Mouse (Mus musculus) forebrain, embryonic 10.5 days (tissue): ENCODE measurements around the gene Ttc30b. TPM values are rescaled to one million over a fixed set of nuclear protein-coding genes. Genes with fewer than 3 reads are reported as not detected.
"Not testable (repeated sequence)": the region's sequence is repeated elsewhere in the genome, so short reads cannot be mapped to it uniquely, and the experiment has no call there.

Experiments used
- DNase-seq: peaks from one replicate; pipeline ENCODE4 v3.0.0-alpha.2; 2017; ENCODE audit warnings: low spot score; ENCODE audit errors: extremely low spot score
- H3K27ac ChIP-seq: fragments of 300-500 bp; sonication (generic); 2 replicates; pipeline ENCODE4 v1.5.1; 2016; ENCODE audit warnings: mild to moderate bottlenecking
- H3K27me3 ChIP-seq: fragments of 300-500 bp; sonication (generic); 2 replicates; pipeline ENCODE4 v1.6.1; 2016; ENCODE audit warnings: mild to moderate bottlenecking; ENCODE audit not compliant: poor library complexity, severe bottlenecking
- H3K36me3 ChIP-seq: fragments of 300-500 bp; sonication (generic); replicated peaks from 2 replicates; pipeline ENCODE4 v1.6.1; 2016; ENCODE audit warnings: mild to moderate bottlenecking, moderate library complexity
- H3K4me1 ChIP-seq: fragments of 300-500 bp; sonication (generic); 2 replicates; pipeline ENCODE4 v1.6.1; 2016
- H3K4me3 ChIP-seq: fragments of 300-500 bp; sonication (generic); 2 replicates; pipeline ENCODE4 v1.5.1; 2016; ENCODE audit warnings: mild to moderate bottlenecking, moderate library complexity
- H3K9me3 ChIP-seq: fragments of 300-500 bp; sonication (generic); 2 replicates; pipeline ENCODE4 v1.6.1; 2016; ENCODE audit warnings: mild to moderate bottlenecking, moderate library complexity
- WGBS: fragments of 180-500 bp; shearing (Covaris S2); methylation state at CpG from one replicate; pipeline ENCODE4 v1.1.7; 2016; 5-methylcytosine and 5-hydroxymethylcytosine counted together
- polyA plus RNA-seq: library from polyadenylated mRNA; unstranded; fragments of >200 nt; fragmentation: Nextera tagmentation; extraction: Ambion mirVana; gene quantifications from 2 replicates; pipeline ENCODE4 v1.2.1, GENCODE M21; 2016

The Ttc30b gene
- polyA plus RNA-seq, 1 experiment from 2014 or later: 5.1 TPM

GRCm38 (mm10) chr2:75964512-75964911 is 26.1 kb upstream of the Ttc30b start:
- Histone ChIP-seq H3K27ac (peak overlapping the region; percentile 40; the same call in 1 of the 2 replicates), H3K27me3 (peaks cover 21% of the 10 kb centered on the region; the same call in 1 of the 2 replicates), H3K36me3 (no peaks in the 10 kb centered on the region), H3K9me3 (no peaks in the 10 kb centered on the region), H3K4me3 (peak overlapping the region; percentile 32), H3K4me1 (peaks cover 46% of the 10 kb centered on the region)
- peak; percentile 64 for DNase-seq
- WGBS: 21% methylated on average over 14 of the region's 14 CpGs

- 0 out of 2 replicates have a peak overlapping the region, but pooled peaks have one; percentile 32 for H3K4me3 ChIP-seq
- H3K27ac ChIP-seq: peak overlapping the region; percentile 40; the same call in 1 of the 2 replicates
Measured at GRCm38 (mm10) chr2:75964051-75964450, 25.7 kb upstream of the Ttc30b start.

DNA sequence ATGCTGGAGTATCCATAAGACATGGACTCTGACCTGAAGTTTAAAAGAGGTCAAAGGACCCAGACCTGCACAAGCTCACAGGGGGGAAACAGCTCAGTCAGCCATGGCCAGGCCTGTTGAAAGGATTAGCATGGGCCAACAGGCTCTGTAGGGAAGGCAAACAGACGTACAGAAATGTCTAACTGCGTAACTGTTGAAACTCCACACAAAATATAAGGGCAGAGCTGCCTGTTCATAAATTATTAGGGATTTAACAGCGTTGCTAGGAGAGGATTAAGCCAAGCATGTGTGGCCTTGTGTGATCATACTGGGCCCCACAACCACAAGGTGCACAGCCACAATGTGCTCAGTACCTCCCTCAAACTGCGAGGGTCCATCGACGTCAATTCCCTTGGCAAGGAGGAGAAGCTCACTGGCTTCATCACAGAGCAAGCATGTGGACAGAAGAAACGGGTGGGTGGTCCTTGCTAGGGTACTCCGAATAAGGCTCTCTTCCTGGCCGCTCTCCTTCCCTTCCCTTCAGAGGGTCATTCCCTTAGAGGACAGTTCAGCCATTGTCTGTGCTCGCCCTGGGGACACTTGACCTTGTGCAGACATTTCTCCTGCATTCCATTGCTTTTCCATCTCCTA is 24.9 kb upstream of the Ttc30b start:
- no peak for DNase-seq
- Histone ChIP-seq H3K27ac (peak overlapping the region; percentile 40; the same call in 1 of the 2 replicates), H3K36me3 (no peaks in the 10 kb centered on the region), H3K4me1 (peaks cover 58% of the 10 kb centered on the region), H3K4me3 (no peak overlapping the region), H3K27me3 (peaks cover 25% of the 10 kb centered on the region; the same call in 1 of the 2 replicates), H3K9me3 (no peaks in the 10 kb centered on the region)
- WGBS: 57% methylated on average over 10 of the region's 10 CpGs

More at GRCm38 (mm10) chr2:75964051-75964450, 25.7 kb upstream of the Ttc30b start:
- DNase-seq: no peak
- peaks cover 21% of the 10 kb centered on the region; the same call in 1 of the 2 replicates for H3K27me3 ChIP-seq
- peaks cover 51% of the 10 kb centered on the region for H3K4me1 ChIP-seq
- no peaks in the 10 kb centered on the region for H3K36me3 ChIP-seq
- 70% methylated on average over 5 of the region's 5 CpGs for WGBS
- H3K9me3 ChIP-seq: no peaks in the 10 kb centered on the region

GRCm38 (mm10) chr2:75960366-75961330 is 22.3 kb upstream of the Ttc30b start:
- H3K9me3 ChIP-seq: 0 out of 2 replicates have a peak, but pooled peaks cover 5% of the 10 kb centered on the region
- peaks cover 34% of the 10 kb centered on the region; the same call in 1 of the 2 replicates for H3K27me3 ChIP-seq
- DNase-seq: peak; percentile 31
- H3K4me3 ChIP-seq: peak overlapping the region; percentile 30
- H3K27ac ChIP-seq: peak overlapping the region; percentile 78
- WGBS: 53% methylated on average over 15 of the region's 15 CpGs
- no peaks in the 10 kb centered on the region for H3K36me3 ChIP-seq
- peaks cover 56% of the 10 kb centered on the region for H3K4me1 ChIP-seq

GRCm38 (mm10) chr2:75959850-75960365 is 21.5 kb upstream of the Ttc30b start:
- 7% methylated on average over 15 of the region's 15 CpGs for WGBS

GRCm38 (mm10) chr2:75959183-75959849 is 20.9 kb upstream of the Ttc30b start:
- DNase-seq: peak; percentile 55
- peak overlapping the region; percentile 30 for H3K4me3 ChIP-seq
- H3K36me3 ChIP-seq: no peaks in the 10 kb centered on the region
- WGBS: 27% methylated on average over 18 of the region's 18 CpGs
- H3K27me3 ChIP-seq: peaks cover 34% of the 10 kb centered on the region; the same call in 1 of the 2 replicates
- H3K27ac ChIP-seq: peak overlapping the region; percentile 78
- 0 out of 2 replicates have a peak, but pooled peaks cover 5% of the 10 kb centered on the region for H3K9me3 ChIP-seq
- peaks cover 49% of the 10 kb centered on the region for H3K4me1 ChIP-seq

More at GRCm38 (mm10) chr2:75959850-75960365, 21.5 kb upstream of the Ttc30b start:
- no peaks in the 10 kb centered on the region for H3K36me3 ChIP-seq
- DNase-seq: peak; percentile 51
- peaks cover 34% of the 10 kb centered on the region; the same call in 1 of the 2 replicates for H3K27me3 ChIP-seq
- 0 out of 2 replicates have a peak, but pooled peaks cover 5% of the 10 kb centered on the region for H3K9me3 ChIP-seq
- peak overlapping the region; percentile 78 for H3K27ac ChIP-seq
- peak overlapping the region; percentile 30 for H3K4me3 ChIP-seq
- peaks cover 55% of the 10 kb centered on the region for H3K4me1 ChIP-seq

DNA sequence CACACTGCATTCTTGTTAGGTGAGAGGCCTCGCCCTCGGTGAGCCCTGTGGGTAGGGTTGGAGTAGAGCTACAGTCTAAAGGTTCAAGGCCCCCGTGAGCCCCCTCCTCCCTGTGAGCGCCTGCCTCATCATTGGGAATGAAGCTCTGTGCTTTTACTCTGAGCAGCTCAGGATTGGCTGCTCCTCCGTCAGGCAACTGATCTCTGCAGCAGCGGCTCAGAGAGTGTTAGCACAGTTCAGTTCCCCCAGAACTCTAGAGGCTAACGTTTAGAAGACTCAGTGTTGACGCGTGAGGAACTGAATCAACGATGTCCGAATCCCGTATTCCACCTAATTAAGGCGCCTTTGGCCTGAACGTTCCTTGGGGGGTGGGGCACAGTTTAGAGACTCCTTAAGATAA is 17.3 kb upstream of the Ttc30b start:
- no peak for DNase-seq
- 51% methylated on average over 14 of the region's 14 CpGs for WGBS
- H3K9me3 ChIP-seq: 0 out of 2 replicates have a peak, but pooled peaks cover 5% of the 10 kb centered on the region
- H3K27ac ChIP-seq: no peak overlapping the region
- no peaks in the 10 kb centered on the region for H3K36me3 ChIP-seq
- no peak overlapping the region for H3K4me3 ChIP-seq
- peaks cover 19% of the 10 kb centered on the region; the same call in 1 of the 2 replicates for H3K27me3 ChIP-seq
- peaks cover 28% of the 10 kb centered on the region for H3K4me1 ChIP-seq

DNA sequence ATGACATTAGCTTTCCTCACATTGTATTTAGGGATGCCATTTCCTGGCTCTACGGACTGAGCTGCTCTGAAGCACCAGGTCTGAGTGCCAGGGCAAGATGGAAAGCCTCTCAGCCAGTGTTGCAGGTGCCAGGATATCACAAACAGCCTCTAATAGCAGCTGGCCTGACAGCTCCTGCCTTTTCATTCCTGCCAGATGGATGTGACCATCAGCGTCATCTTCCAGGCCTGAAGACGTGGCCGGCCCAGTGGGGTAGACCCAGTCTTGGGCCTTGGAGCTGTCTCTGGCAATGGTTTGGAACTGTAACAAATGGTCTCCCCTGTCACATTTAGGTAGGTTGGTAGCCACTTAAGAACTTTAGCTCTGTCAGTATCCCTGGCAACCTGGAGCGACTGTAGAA is 14.9 kb upstream of the Ttc30b start:
- 97% methylated on average over 5 of the region's 5 CpGs for WGBS
- peaks cover 9% of the 10 kb centered on the region; the same call in 1 of the 2 replicates for H3K27me3 ChIP-seq
- no peak for DNase-seq
- no peaks in the 10 kb centered on the region for H3K36me3 ChIP-seq
- peaks cover 4% of the 10 kb centered on the region for H3K4me1 ChIP-seq
- H3K4me3 ChIP-seq: no peak overlapping the region
- no peak overlapping the region for H3K27ac ChIP-seq
- H3K9me3 ChIP-seq: 0 out of 2 replicates have a peak, but pooled peaks cover 5% of the 10 kb centered on the region

GRCm38 (mm10) chr2:75950685-75951084 is 12.3 kb upstream of the Ttc30b start:
- Histone ChIP-seq H3K27ac (no peak overlapping the region), H3K27me3 (no peaks in the 10 kb centered on the region), H3K4me1 (0 out of 2 replicates have a peak, but pooled peaks cover 1% of the 10 kb centered on the region), H3K36me3 (no peaks in the 10 kb centered on the region), H3K9me3 (no peaks in the 10 kb centered on the region), H3K4me3 (no peak overlapping the region)
- 91% methylated on average over 8 of the region's 8 CpGs for WGBS
- DNase-seq: no peak

GRCm38 (mm10) chr2:75937520-75938116 is 767 bp downstream of the Ttc30b start:
- H3K27ac ChIP-seq: peak overlapping the region; percentile 94
- H3K4me3 ChIP-seq: peak overlapping the region; percentile 67
- not testable (repeated sequence) for H3K4me1 ChIP-seq

DNA sequence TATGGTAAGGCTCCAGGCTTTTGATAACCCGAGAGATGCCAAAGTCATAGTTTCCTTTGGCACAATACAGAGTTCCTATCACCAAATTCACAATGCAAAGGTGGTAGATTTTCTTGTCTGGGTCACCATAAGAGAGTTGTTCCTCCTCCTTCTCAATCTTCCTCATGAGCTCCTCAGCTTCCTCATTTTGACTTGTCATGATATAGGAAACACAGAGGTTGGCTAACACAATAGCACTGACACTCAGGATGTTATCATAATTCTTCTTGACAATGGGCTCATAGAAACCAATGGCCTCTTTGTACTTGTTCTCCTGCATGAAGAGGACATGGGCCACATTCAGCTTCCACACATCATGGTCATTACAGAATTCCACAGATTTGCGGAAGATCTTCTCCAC is 1.7 kb downstream of the Ttc30b start:
- not testable (repeated sequence) for H3K4me3 ChIP-seq, DNase-seq, H3K27ac ChIP-seq, H3K27me3 ChIP-seq, H3K36me3 ChIP-seq, H3K4me1 ChIP-seq, H3K9me3 ChIP-seq
- WGBS: 91% methylated on average over 2 of the region's 2 CpGs

More at GRCm38 (mm10) chr2:75937520-75938116, 767 bp downstream of the Ttc30b start:
- peak; percentile 13 for DNase-seq
- H3K36me3 ChIP-seq, H3K9me3 ChIP-seq, H3K27me3 ChIP-seq: not testable (repeated sequence)
- 74% methylated on average over 16 of the region's 17 CpGs for WGBS
